Mouse (Mus musculus) neutrophil, adult 5-6 weeks (primary cell): ENCODE measurements around the gene Zfhx3. TPM values are rescaled to one million over a fixed set of nuclear protein-coding genes. Genes with fewer than 3 reads are reported as not detected.

Experiments used
- ATAC-seq: fragments of 151-379, 151-347 bp; 2 replicates; pipeline ENCODE4 v1.8.0; 2017; ENCODE audit warnings: mild to moderate bottlenecking, moderate TSS enrichment; ENCODE audit not compliant: insufficient number of reproducible peaks, poor library complexity, low FRiP score, severe bottlenecking; ENCODE audit errors: extremely low read depth
- total RNA-seq: library from RNA; stranded (forward); fragments of 200-1000 nt; gene quantifications from 2 replicates; pipeline ENCODE4 v1.2.3, GENCODE M21; 2017

Zfhx3 gene
- total RNA-seq, 1 experiment from 2014 or later, result 1.7 TPM

GRCm38 (mm10) chr8:108072126-108072746, 129.8 kb downstream of the Zfhx3 start:
- no peak for ATAC-seq

DNA sequence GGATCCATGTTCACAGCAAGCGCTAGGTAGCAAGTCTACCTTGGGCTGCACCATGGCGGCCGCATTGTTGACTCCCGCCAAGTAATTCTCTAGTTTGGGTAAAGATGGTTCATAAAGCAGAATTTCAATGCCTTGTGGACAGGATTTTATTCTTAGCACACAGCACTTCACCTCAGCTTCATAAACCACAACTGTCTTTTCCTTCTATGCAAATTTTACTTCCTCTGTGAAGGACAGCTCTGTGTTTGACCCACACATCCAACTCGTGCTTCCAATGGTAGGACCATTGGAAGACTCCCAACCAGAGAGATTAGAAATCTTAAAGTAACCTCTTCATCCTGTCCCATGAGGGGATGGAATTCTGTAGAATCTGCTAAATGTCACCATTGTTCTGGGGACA, 130.4 kb downstream of the Zfhx3 start:
- no peak for ATAC-seq

DNA sequence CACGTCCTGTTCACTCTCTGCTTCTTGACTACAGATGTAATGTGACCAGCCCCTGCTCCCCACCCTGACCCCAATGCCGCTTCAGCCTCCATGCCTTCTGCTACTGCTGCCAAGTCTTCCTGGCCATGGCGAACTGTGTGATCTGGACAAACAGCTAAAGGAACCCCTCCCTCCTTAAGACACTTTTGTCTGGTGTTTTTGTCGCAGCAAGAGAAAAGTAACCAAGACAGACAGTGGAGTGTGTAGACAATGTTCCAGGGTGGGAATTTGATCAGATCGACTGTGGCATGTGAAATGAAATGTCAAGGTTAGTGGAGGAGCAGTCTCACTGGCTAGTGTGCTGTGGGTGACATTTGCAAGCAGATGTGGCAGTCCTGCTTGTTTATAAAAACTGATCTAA, 132.7 kb downstream of the Zfhx3 start:
- ATAC-seq, result no peak

GRCm38 (mm10) chr8:108078726-108079125, 136.3 kb downstream of the Zfhx3 start:
- no peak for ATAC-seq

- ATAC-seq, result no peak
These were observed 144.5 kb downstream of the Zfhx3 start for GRCm38 (mm10) chr8:108086913-108087312.

- ATAC-seq, result no peak
These were observed 147.2 kb downstream of the Zfhx3 start for GRCm38 (mm10) chr8:108089632-108090031.

- ATAC-seq, result no peak
These were observed 156.2 kb downstream of the Zfhx3 start for GRCm38 (mm10) chr8:108098598-108098997.

- ATAC-seq, result no peak
These were observed 158.7 kb downstream of the Zfhx3 start for GRCm38 (mm10) chr8:108101131-108101530.

DNA sequence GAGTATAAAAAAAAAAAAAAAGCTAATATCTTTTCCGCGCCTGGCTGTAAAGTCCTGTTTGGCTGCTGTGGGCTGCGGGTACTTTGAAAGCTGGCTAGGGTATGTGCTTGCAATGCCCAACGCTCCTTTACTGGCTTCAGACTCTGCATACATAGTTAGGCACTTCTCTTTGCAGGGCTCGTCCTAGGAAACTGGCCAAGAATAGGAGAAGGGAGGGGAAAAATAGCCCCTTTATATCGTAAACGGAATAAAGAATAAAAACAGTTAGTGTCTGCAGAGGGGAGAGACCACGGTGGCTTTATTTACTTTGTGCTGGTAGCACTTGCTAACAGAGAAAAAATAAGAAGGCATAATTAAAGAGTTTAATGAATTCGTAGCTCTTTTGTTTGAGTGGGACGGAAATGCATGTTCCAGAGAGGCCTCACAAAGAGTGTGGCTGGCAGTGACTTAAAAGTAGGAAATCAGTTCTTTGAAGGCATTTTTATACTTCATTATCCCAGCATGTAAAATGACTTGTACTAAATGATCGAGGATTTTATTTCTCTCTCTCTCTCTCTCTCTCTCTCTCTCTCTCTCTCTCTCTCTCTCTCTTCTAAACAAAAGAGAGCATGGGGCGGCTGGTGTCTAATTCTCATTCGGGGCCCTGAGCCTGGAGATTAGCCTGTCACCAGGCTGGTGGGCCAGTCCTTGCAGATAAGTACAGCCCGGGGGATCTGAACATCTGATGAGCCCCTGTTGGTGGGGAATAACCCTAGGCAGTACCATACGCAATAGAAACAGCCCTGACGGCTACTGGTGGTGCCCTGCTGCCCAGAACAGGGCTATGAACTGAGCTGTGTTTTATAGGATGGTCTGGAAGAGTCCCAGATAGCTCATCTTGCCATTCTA, 159.8 kb downstream of the Zfhx3 start:
- ATAC-seq, result no peak

GRCm38 (mm10) chr8:108104471-108105098, 162.1 kb downstream of the Zfhx3 start:
- ATAC-seq, result no peak

GRCm38 (mm10) chr8:108125053-108125452, 182.6 kb downstream of the Zfhx3 start:
- ATAC-seq, result no peak

DNA sequence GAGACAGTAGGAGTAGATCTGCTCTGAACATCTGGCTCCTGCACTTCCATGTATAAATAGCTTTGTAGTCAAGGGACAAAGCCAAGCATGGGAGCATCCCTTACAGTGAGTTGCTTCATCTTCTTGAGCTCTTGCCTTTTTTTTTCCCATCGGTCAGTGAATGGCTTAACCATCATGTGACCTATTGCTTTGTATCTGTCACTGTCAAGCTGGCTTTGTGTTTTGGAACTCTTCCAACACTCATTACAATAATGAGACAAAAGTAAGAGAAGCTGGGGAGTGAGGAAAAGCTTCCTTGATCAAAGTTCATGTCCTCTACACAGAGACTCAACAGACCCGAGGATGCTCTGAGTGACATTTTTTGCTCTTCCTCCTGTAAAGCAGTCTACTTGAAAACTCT, 183.0 kb downstream of the Zfhx3 start:
- ATAC-seq, result no peak

GRCm38 (mm10) chr8:108146536-108146935, 204.1 kb downstream of the Zfhx3 start:
- ATAC-seq, result no peak

DNA sequence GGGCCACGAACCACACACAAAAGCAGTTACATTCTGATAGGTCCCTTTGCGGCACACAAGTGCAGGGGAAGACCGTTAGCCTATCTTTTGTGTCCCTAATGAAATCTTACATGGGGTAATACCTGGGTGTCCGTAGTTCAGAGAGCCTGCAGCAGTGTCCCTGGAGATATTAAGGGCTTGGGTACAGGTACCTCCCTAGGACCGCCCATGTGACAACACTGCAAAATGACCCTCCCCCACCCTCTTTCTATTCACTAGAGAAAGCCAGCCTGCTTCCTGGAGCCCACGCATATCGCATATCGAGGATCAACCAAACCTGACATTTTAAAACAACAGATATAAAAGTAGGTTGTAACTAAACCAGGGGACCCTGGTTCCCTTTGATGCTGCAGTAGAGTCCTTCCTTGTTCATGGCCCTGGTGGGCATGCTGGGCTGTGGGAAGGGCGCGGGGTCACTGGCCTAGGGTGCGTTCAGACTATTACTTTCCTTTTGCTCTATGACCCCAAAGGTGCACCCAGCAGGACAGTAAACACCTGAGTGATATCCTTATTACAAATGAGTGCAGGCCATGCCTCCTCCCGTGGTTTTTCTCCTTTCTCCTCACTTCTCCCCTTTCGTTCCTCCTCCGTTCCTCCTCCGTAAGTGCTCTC, 206.3 kb downstream of the Zfhx3 start:
- ATAC-seq, result no peak

- no peak for ATAC-seq
These were observed 228.4 kb downstream of the Zfhx3 start for GRCm38 (mm10) chr8:108170804-108171203.

GRCm38 (mm10) chr8:108183296-108183695, 240.9 kb downstream of the Zfhx3 start:
- no peak for ATAC-seq

DNA sequence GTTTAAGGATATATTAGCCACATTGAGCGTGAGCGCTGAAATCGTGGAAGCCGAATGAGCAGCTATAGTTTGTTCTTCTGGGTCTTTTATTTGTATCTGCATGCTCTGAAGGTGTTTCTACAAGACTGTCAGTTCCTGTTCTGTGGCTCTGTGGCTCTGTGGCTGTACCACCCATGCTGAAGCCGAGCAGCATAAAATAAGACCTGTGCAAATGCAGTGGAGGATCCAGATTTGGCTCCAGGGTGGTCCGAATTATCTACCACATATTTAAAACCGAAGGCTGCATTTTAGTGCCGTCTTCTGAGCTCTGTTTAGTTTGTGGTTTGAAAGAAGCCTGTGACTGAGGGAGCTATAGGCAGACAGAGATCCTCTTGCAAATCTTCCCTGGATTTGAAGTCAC, 241.5 kb downstream of the Zfhx3 start:
- no peak for ATAC-seq

DNA sequence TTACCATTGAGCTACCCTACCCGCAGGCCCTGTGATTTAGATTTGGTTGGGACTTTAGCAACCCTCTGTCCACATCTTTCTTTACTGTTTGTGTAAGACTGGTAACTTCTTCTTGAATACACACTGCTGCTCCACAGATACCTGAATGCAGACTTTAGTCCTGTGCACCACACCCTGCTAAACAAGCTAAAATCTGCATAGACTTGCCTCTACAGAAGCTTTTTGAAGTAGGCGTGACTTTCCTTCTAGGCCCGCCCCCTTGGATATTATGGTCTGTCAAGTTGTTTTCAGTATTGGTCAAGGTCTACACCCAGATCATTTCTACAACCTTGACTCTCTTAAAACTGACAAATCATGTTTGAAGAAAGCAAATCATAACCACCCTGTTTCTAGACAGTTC, 243.8 kb downstream of the Zfhx3 start:
- no peak for ATAC-seq

DNA sequence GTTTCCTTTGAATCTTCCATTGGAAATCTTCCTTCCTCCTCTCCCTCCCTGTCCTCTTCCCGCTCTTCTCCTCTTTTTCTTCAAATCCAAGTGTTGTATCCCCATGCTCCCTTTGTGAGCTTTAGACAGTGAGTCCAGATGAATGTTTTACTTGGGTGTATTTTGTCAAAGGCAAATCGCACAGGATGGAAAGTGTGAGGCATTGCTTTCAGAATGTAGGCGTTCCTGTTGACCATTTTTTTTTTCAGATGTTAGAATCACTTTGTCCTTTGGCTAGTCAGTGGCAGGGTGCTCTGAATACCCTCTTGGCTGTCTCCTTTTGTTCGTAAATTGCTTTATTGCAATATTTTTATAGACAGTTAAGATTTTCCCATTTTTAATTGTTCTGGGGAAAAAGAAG, 245.6 kb downstream of the Zfhx3 start:
- no peak for ATAC-seq

DNA sequence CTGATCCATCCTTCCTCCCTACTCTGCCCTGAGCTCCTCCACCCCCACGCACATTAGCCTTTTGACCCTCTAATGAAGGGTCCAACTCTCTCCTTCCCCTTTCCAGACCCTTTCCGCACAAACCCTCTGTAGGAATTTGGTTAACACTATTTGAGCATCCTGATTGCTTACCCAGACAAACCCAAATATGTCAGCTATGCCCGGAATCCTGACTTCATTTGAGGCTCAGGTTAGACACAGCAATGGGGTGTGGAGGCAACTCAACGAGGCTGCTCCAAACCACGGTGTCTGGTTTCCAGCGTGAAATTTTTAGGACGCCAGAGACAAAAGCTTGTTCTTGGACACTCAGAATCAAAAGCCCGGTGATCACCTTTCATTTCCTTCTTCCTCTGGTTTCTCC, 252.1 kb downstream of the Zfhx3 start:
- ATAC-seq, result no peak
